Mouse (Mus musculus) thymus, postnatal 4 days (tissue): ENCODE results near the gene Ppp3ca.
A peak's percentile ranks its signal among the peaks of the same experiment; 100 is the strongest.

ENCODE experiments used
- DNase-seq: peaks from one replicate; pipeline ENCODE4 v3.0.0; 2021

The Ppp3ca gene

GRCm38 (mm10) chr3:136670110-136670359, at the start of gene Ppp3ca:
Gene Ppp3ca (plus strand): TSS chr3:136670124.
- no peak for DNase-seq

- no peak for DNase-seq
These were observed 29.2 kb upstream of the Ppp3ca start for GRCm38 (mm10) chr3:136640544-136641230.

GRCm38 (mm10) chr3:136650966-136651365, 19.0 kb upstream of the Ppp3ca start:
- no peak for DNase-seq

GRCm38 (mm10) chr3:136651496-136651895, 18.4 kb upstream of the Ppp3ca start:
- no peak for DNase-seq

GRCm38 (mm10) chr3:136656460-136657035, 13.4 kb upstream of the Ppp3ca start:
- DNase-seq = no peak

GRCm38 (mm10) chr3:136658681-136659080, 11.2 kb upstream of the Ppp3ca start:
- no peak for DNase-seq

- no peak for DNase-seq
These were observed 4.8 kb upstream of the Ppp3ca start for GRCm38 (mm10) chr3:136665119-136665518.

GRCm38 (mm10) chr3:136668072-136668471, 1.9 kb upstream of the Ppp3ca start:
- peak; percentile 12 for DNase-seq

GRCm38 (mm10) chr3:136669231-136670109, 454 bp upstream of the Ppp3ca start:
- DNase-seq = peak; percentile 100

- DNase-seq = peak; percentile 76
These were observed 622 bp downstream of the Ppp3ca start for GRCm38 (mm10) chr3:136670360-136671131.

- peak; percentile 74 for DNase-seq
These were observed 1.4 kb downstream of the Ppp3ca start for GRCm38 (mm10) chr3:136671161-136671939.

GRCm38 (mm10) chr3:136671940-136672278, 2.0 kb downstream of the Ppp3ca start:
- DNase-seq = peak; percentile 22

- DNase-seq = no peak
These were observed 2.9 kb downstream of the Ppp3ca start for GRCm38 (mm10) chr3:136672870-136673269.

GRCm38 (mm10) chr3:136673363-136673762, 3.4 kb downstream of the Ppp3ca start:
- DNase-seq = no peak

GRCm38 (mm10) chr3:136674486-136674885, 4.6 kb downstream of the Ppp3ca start:
- DNase-seq = no peak

- no peak for DNase-seq
These were observed 7.1 kb downstream of the Ppp3ca start for GRCm38 (mm10) chr3:136676991-136677390.

- no peak for DNase-seq
These were observed 8.5 kb downstream of the Ppp3ca start for GRCm38 (mm10) chr3:136678386-136678785.

- DNase-seq = no peak
These were observed 10.1 kb downstream of the Ppp3ca start for GRCm38 (mm10) chr3:136679903-136680491.

GRCm38 (mm10) chr3:136682242-136682641, 12.3 kb downstream of the Ppp3ca start:
- DNase-seq = no peak

GRCm38 (mm10) chr3:136684191-136684958, 14.5 kb downstream of the Ppp3ca start:
- no peak for DNase-seq

GRCm38 (mm10) chr3:136686429-136686828, 16.5 kb downstream of the Ppp3ca start:
- DNase-seq = no peak
